Mouse (Mus musculus): ENCODE measurements around the gene Laptm5.

DNA sequence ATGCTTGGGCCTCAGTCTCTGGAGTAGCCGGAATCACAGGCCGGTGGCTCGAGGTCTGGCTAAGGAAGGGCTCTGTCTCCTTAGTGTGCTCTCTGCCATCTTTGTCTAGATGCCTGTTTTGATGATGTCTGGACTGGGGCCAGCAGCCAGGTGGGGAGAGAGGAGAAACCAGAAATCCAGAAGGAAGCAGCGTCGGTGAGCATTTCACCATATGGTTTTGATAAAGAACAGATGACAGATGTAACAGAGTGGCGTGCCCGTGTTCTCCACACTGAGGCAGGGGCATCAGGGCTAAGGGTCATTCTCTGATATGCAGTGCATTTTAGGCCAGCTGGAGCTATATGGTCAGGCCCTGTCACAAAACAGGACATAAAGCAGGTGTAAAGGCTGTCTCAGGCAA, 12.2 kb upstream of the Laptm5 start:
- TF ChIP-seq POLR2A (IDR thresholded peaks at IDR 0.05; ENCODE audit: control insufficient read depth, extremely low read depth, insufficient read depth, low read length, poor library complexity) (no peak), CTCF (IDR thresholded peaks at IDR 0.05; ENCODE audit: borderline replicate concordance, control insufficient read depth, extremely low read depth, insufficient read depth, low read length, poor library complexity) (no peak)

All from thymus, adult 2 months (tissue).